Mouse (Mus musculus) CH12.LX (cell line): ENCODE measurements at regions not wholly inside any gene's neighbourhood (a gene's known extent, or its start where the extent isn't known, plus 50 kb on each side); places are given as distances from the start of the nearest gene placed in this dataset.

Experiments
- DNase-seq: peaks from one replicate; pipeline ENCODE4 v3.0.0-alpha.2; 2013; ENCODE audit errors: extremely low read depth
- H3K27ac ChIP-seq: 2 replicates; pipeline ENCODE4 v1.5.1; 2012; ENCODE audit warnings: low read depth, mild to moderate bottlenecking, control low read depth, moderate library complexity; ENCODE audit not compliant: insufficient read depth
- H3K27me3 ChIP-seq: replicated peaks from 2 replicates; pipeline ENCODE3; 2012; ENCODE audit warnings: inconsistent platforms
- H3K36me3 ChIP-seq, 2 experiments: replicated peaks in 1 of 2; 2 replicates each; pipeline versions ENCODE3 to v1.6.1; 2012; ENCODE audit warnings: inconsistent platforms in 1 of 2, low read length in 1 of 2, mild to moderate bottlenecking in 1 of 2, mixed read lengths in 1 of 2, moderate library complexity in 1 of 2; ENCODE audit not compliant: control insufficient read depth in 1 of 2, insufficient read depth in 1 of 2
- H3K4me1 ChIP-seq, 2 experiments: 2 replicates each; pipeline ENCODE4 v1.6.1; 2012; ENCODE audit warnings: inconsistent platforms in 1 of 2, moderate library complexity in 1 of 2; ENCODE audit not compliant: insufficient read depth in 2 of 2, control insufficient read depth in 1 of 2
- H3K4me2 ChIP-seq: 2 replicates; pipeline ENCODE4 v1.6.1; 2012; ENCODE audit warnings: low read depth, mild to moderate bottlenecking, control low read depth; ENCODE audit not compliant: poor library complexity, insufficient read depth, severe bottlenecking
- H3K4me3 ChIP-seq, 3 experiments: fragments of 150-350 bp in 1 of 3; sonication (generic) in 1 of 3; replicated peaks in 1 of 3; 2 replicates each; pipeline versions ENCODE3 to v1.5.1; 2011 to 2012; ENCODE audit warnings: low read depth in 2 of 3, low read length in 2 of 3, mild to moderate bottlenecking in 2 of 3, moderate library complexity in 2 of 3, control low read depth in 1 of 3, improper control_type of control experiment in 1 of 3, inconsistent platforms in 1 of 3, mixed read lengths in 1 of 3; ENCODE audit not compliant: poor library complexity in 1 of 3
- H3K79me2 ChIP-seq: replicated peaks from 2 replicates; pipeline ENCODE4 v1.6.1; 2012; ENCODE audit warnings: mild to moderate bottlenecking, moderate library complexity; ENCODE audit not compliant: control insufficient read depth, poor library complexity, insufficient read depth, severe bottlenecking; ENCODE audit errors: extremely low read depth
- H3K9ac ChIP-seq: 2 replicates; pipeline ENCODE4 v1.6.1; 2012; ENCODE audit warnings: low read depth, mild to moderate bottlenecking, control low read depth, moderate library complexity; ENCODE audit not compliant: insufficient read depth
- H3K9me3 ChIP-seq: replicated peaks from 2 replicates; pipeline ENCODE3; 2012; ENCODE audit warnings: low read length, inconsistent platforms, mixed read lengths
- BHLHE40 ChIP-seq: IDR thresholded peaks from 2 replicates; pipeline ENCODE4 v1.6.1; 2011; ENCODE audit warnings: mild to moderate bottlenecking, low read depth, low read length, improper control_type of control experiment
- CHD1 ChIP-seq: IDR thresholded peaks from 2 replicates; pipeline ENCODE4 v1.6.1; 2012; ENCODE audit warnings: low read depth, low read length, improper control_type of control experiment, inconsistent platforms
- E2F4 ChIP-seq: IDR thresholded peaks from 2 replicates; pipeline ENCODE4 v1.6.1; 2011; ENCODE audit warnings: low read depth, low read length, improper control_type of control experiment; ENCODE audit not compliant: insufficient replicate concordance
- ETS1 ChIP-seq: conservative IDR thresholded peaks from 2 replicates; pipeline ENCODE4 v1.6.1; 2012; ENCODE audit warnings: low read depth, mild to moderate bottlenecking, inconsistent platforms, low read length, improper control_type of control experiment, moderate library complexity
- GABPA ChIP-seq: IDR thresholded peaks from 2 replicates; pipeline ENCODE4 v1.6.1; 2012; ENCODE audit warnings: low read depth, low read length, improper control_type of control experiment, inconsistent platforms; ENCODE audit not compliant: insufficient replicate concordance
- HCFC1 ChIP-seq: IDR thresholded peaks from 2 replicates; pipeline ENCODE4 v1.6.1; 2012; ENCODE audit warnings: low read depth, mild to moderate bottlenecking, inconsistent platforms, low read length, improper control_type of control experiment
- IRF4 ChIP-seq: IDR thresholded peaks from 2 replicates; pipeline ENCODE4 v1.6.1; 2014; ENCODE audit warnings: low read depth, mild to moderate bottlenecking, inconsistent platforms, low read length, improper control_type of control experiment
- JUN ChIP-seq: IDR thresholded peaks from 2 replicates; pipeline ENCODE4 v1.6.1; 2011; ENCODE audit warnings: low read depth, mild to moderate bottlenecking, low read length, improper control_type of control experiment, moderate library complexity; ENCODE audit not compliant: insufficient read depth
- KAT2A ChIP-seq: IDR thresholded peaks from 2 replicates; pipeline ENCODE4 v1.6.1; 2012; ENCODE audit warnings: low read length, improper control_type of control experiment, inconsistent platforms; ENCODE audit not compliant: insufficient replicate concordance
- MAFK ChIP-seq: IDR thresholded peaks from 2 replicates; pipeline ENCODE4 v1.6.1; 2011; ENCODE audit warnings: low read length, improper control_type of control experiment; ENCODE audit not compliant: insufficient replicate concordance
- MAZ ChIP-seq: IDR thresholded peaks from 2 replicates; pipeline ENCODE4 v1.6.1; 2012; ENCODE audit warnings: low read depth, mild to moderate bottlenecking, inconsistent platforms, low read length, improper control_type of control experiment, moderate library complexity
- MEF2A ChIP-seq: IDR thresholded peaks from 2 replicates; pipeline ENCODE4 v1.6.1; 2014; ENCODE audit warnings: low read depth, mild to moderate bottlenecking, inconsistent platforms, low read length, improper control_type of control experiment, borderline replicate concordance
- MYC ChIP-seq: IDR thresholded peaks from 2 replicates; pipeline ENCODE4 v1.6.1; 2011; ENCODE audit warnings: low read depth, mild to moderate bottlenecking, improper control_type of control experiment, low read length
- NELFE ChIP-seq: IDR thresholded peaks from 2 replicates; pipeline ENCODE4 v1.6.1; 2011; ENCODE audit warnings: low read depth, low read length, improper control_type of control experiment
- NRF1 ChIP-seq: IDR thresholded peaks from 2 replicates; pipeline ENCODE4 v1.6.1; 2014; ENCODE audit warnings: low read depth, mild to moderate bottlenecking, inconsistent platforms, low read length, improper control_type of control experiment, moderate library complexity
- PAX5 ChIP-seq: IDR thresholded peaks from 2 replicates; pipeline ENCODE4 v1.6.1; 2012; ENCODE audit warnings: low read length, inconsistent platforms, mixed read lengths
- POLR2A ChIP-seq: IDR thresholded peaks from 2 replicates; pipeline ENCODE4 v1.6.1; 2011; ENCODE audit warnings: low read depth, mild to moderate bottlenecking, improper control_type of control experiment, low read length
- POLR2AphosphoS2 ChIP-seq: IDR thresholded peaks from 2 replicates; pipeline ENCODE4 v1.6.1; 2011; ENCODE audit warnings: low read depth, low read length, improper control_type of control experiment
- RCOR1 ChIP-seq: conservative IDR thresholded peaks from 2 replicates; pipeline ENCODE4 v1.6.1; 2012; ENCODE audit warnings: low read depth, mild to moderate bottlenecking, inconsistent platforms, low read length, improper control_type of control experiment
- TCF12 ChIP-seq: IDR thresholded peaks from 2 replicates; pipeline ENCODE4 v1.6.1; 2014; ENCODE audit warnings: low read depth, mild to moderate bottlenecking, inconsistent platforms, low read length, improper control_type of control experiment
- USF1 ChIP-seq: IDR thresholded peaks from 2 replicates; pipeline ENCODE4 v1.6.1; 2014; ENCODE audit warnings: low read depth, mild to moderate bottlenecking, inconsistent platforms, low read length, improper control_type of control experiment
- ZMIZ1 ChIP-seq: IDR thresholded peaks from 2 replicates; pipeline ENCODE4 v1.6.1; 2012; ENCODE audit warnings: low read depth, mild to moderate bottlenecking, inconsistent platforms, low read length, improper control_type of control experiment
- dilution Hi-C: fragments of 300-500 bp; cut with MboI; formaldehyde crosslinking; loops from 2 replicates; pipeline ENCODE4 v1.14.3; 2020; ENCODE audit warnings: low sequenced_read_pairs; ENCODE audit not compliant: extremely low pct_unique_long_range_greater_than_20kb, extremely low pct_ligation_motif_present
- in situ Hi-C: fragments of 300-500 bp; cut with MboI; formaldehyde crosslinking; loops from 3 replicates; pipeline ENCODE4 v1.14.3; 2019; ENCODE audit warnings: low sequenced_read_pairs, low pct_ligation_motif_present, low pct_unique_long_range_greater_than_20kb, mixed read lengths

DNA sequence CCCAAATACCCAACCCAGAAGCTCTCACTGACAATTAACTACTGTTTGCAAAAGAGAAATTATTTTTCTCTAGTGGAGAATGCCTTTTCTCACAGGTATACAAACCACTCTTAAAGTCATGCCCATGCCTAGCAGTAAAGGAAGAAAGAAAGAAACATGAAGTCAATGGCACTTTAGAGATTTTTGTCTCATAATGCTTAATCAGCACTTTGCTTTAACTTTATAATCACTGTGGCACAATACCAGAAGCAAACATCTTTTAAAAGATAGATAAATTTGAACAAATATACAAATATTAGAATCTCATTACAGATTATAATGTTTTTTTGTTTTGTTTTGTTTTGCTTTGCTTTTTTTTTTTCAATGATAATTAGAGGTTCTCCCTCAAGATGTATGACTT lies 270.6 kb upstream of the 1700009N14Rik start:
- H3K4me3 ChIP-seq, result no peak overlapping the region
- dilution Hi-C loops (no loop called here), in situ Hi-C loops (no loop called here)
- H3K9ac ChIP-seq, result no peak overlapping the region
- no peaks in the 10 kb centered on the region for H3K79me2 ChIP-seq
- TF ChIP-seq NRF1, result no peak
- TF ChIP-seq POLR2AphosphoS2, result no peak
- TF ChIP-seq JUN, result no peak
- peak; percentile 54; the same call in 1 of the 2 replicates for TF ChIP-seq MAFK
- no peak for TF ChIP-seq TCF12
- no peak overlapping the region for H3K27ac ChIP-seq
- no peaks in the 10 kb centered on the region for H3K27me3 ChIP-seq
- H3K36me3 ChIP-seq, result no peaks in the 10 kb centered on the region
- DNase-seq, result no peak
- peaks cover 32% of the 10 kb centered on the region for H3K9me3 ChIP-seq
- H3K4me2 ChIP-seq, result no peak overlapping the region
- no peaks in the 10 kb centered on the region for H3K4me1 ChIP-seq

DNA sequence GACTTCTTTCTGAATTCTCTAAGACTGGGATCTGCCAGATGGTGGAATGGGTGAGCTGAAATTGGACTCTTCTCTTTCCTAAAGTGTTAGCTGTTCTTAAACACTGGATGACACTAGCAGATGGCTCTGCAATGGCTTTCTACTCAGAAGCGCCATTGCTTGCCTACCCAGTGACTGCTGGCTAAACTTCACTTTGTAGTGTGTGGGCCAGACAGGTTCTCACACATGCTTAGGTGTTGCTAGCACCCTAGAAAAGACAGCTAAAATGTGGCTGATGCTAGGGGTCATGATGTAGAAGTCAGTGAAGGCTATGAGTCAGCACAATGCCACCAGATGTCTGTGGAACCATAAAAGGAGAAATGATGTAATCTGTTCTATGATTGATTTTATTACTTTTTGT lies 264.4 kb upstream of the 1700009N14Rik start:
- Histone ChIP-seq H3K4me2 (no peak overlapping the region), H3K4me1 (no peaks in the 10 kb centered on the region), H3K79me2 (no peaks in the 10 kb centered on the region), H3K9ac (no peak overlapping the region), H3K36me3 (no peaks in the 10 kb centered on the region), H3K27me3 (no peaks in the 10 kb centered on the region), H3K4me3 (no peak overlapping the region), H3K9me3 (peaks cover 13% of the 10 kb centered on the region), H3K27ac (no peak overlapping the region)
- in situ Hi-C loops (no loop called here), dilution Hi-C loops (no loop called here)
- TF ChIP-seq NRF1 (no peak), PAX5 (no peak), KAT2A (no peak), IRF4 (no peak), MYC (no peak), MAFK (no peak), MAZ (no peak), JUN (no peak), E2F4 (no peak), GABPA (no peak), BHLHE40 (no peak), ETS1 (no peak), NELFE (no peak), HCFC1 (no peak), USF1 (no peak), CHD1 (no peak), POLR2A (no peak), ZMIZ1 (no peak), MEF2A (no peak), RCOR1 (no peak)
- no peak for DNase-seq
